Mouse (Mus musculus): ENCODE results near the gene Vmn2r111.
"Not testable (repeated sequence)": the region's sequence is repeated elsewhere in the genome, so short reads cannot be mapped to it uniquely, and the experiment has no call there.

Gene Vmn2r111

GRCm38 (mm10) chr17:22573382-22573781 is at the start of gene Vmn2r111:
Vmn2r111 (minus strand) TSS chr17:22573482.
- not testable (repeated sequence) for DNase-seq (ENCODE audit: extremely low read depth, low read depth, low spot score)

GRCm38 (mm10) chr17:22600651-22601050 is 27.4 kb upstream of the Vmn2r111 start, which contains the start of gene Vmn2r112:
Vmn2r112 (plus strand) TSS chr17:22600951.
- not testable (repeated sequence) for DNase-seq (ENCODE audit: extremely low read depth, low read depth, low spot score)

DNA sequence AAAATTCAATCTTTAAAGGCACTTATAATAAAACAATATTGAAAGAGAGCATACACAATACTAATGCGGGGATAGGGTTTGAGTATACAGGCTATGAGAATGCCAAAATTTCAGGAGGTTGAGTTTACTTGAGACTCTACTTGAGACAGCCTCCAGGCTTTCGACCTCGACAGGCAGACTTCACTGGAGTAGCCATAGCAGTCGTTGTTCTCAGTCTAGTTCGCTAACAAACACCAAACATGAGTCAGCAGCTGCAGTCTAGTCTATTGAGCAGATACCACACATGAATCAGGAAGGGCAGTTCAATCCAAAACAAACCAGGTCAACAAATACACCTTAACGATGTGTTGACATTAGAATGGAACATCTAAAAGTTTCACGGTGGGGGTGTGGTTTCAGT is 52.8 kb downstream of the Vmn2r111 start:
- DNase-seq (ENCODE audit: extremely low read depth, low read depth, low spot score), result not testable (repeated sequence)

DNA sequence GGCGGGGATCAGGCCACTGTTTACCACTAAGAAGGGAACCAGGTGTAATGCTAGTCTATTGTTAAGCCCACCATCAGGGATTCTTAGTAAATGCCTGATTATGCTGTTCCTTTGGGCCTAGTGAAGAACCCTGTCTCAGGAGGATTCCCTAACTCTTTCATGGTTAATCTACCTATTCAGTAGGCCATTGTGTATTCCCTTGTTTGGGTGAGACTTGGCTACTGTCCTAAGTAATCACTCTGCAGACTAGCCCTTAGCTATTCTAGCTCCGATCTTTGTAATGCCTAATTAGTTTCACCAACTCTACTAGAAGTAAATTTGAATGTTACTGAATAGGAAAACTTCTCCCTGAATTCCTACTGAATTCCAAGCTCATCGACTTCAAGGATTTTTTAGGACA is 53.2 kb downstream of the Vmn2r111 start:
- DNase-seq (ENCODE audit: extremely low read depth, low read depth, low spot score), result not testable (repeated sequence)

DNA sequence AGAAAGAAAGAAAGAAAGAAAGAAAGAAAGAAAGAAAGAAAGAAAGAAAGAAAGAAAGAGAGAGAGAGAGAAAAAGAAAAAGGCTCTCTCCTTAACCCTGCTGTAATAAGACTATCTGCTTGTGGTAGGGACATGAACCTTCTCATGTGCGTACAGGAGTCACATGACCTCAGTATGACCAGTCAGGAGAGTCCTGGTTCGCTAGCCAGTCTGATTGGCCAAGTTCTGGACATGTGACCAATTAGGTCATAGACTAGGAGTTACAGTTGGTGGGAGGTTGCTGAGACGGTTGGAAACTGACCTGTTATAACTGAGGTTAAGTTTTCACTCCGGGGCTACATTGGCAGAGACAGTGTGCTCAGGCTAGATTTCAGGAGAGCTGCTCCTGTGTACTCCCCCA is 76.2 kb downstream of the Vmn2r111 start:
- DNase-seq (ENCODE audit: extremely low read depth, low read depth, low spot score), result no peak
